Mouse (Mus musculus) adrenal gland, postnatal 4 days (tissue): Measurements from ENCODE around the gene Wdr35. TPM values are rescaled to one million over a fixed set of nuclear protein-coding genes. Genes with fewer than 3 reads are reported as not detected.

ENCODE experiments used
- DNase-seq, 2 experiments: peaks; one replicate each; pipeline ENCODE4 v3.0.0; 2021 to 2022; ENCODE audit warnings: low spot score in 2 of 2, mixed read lengths in 2 of 2
- total RNA-seq, 2 experiments: library from RNA; stranded (reverse); gene quantifications; 2 replicates each; pipeline ENCODE4 v1.2.3; 2021

Wdr35 gene
- total RNA-seq, 2 experiments from 2014 or later = 21.1 to 24.4 TPM

DNA sequence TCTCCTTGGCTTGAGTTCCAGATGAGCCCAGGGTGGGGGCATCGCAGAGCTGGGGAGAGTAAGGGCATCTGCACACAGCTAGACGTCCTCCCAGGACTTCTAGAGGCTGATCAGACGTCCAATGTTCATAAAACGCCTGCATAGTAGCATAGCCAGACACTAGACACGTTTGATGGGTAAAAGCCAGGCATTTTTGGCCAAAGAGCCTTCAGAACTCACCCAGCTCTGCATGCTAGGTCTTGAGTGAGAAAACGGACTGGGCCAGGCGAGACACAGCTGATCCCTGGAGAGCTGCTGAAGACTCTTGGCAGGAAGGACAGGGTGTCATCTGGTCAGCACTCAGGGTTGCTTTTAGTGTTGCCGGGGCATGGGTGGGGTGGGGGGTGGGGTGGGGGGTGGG, 74.4 kb downstream of the Wdr35 start:
- no peak for DNase-seq

DNA sequence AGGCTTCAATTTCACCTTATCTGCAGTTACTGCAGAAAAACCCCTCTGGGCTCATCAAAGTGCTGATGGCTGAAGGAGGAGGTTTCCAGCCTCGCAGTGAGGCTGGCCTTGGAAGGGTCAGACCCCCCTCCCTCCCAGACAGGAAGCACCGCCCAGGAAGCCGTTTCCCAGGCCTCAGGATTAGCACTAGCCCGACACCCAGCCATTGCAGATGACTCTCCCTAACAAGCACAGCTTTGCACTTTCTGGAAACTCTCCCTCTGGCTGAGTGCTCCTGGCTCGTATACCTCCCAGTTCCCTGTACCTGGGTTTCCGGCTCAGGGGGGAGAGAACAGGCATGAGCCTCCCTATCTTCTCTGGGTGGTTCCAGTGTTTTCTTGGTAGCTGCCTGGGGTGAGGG, 77.1 kb downstream of the Wdr35 start:
- no peak for DNase-seq

DNA sequence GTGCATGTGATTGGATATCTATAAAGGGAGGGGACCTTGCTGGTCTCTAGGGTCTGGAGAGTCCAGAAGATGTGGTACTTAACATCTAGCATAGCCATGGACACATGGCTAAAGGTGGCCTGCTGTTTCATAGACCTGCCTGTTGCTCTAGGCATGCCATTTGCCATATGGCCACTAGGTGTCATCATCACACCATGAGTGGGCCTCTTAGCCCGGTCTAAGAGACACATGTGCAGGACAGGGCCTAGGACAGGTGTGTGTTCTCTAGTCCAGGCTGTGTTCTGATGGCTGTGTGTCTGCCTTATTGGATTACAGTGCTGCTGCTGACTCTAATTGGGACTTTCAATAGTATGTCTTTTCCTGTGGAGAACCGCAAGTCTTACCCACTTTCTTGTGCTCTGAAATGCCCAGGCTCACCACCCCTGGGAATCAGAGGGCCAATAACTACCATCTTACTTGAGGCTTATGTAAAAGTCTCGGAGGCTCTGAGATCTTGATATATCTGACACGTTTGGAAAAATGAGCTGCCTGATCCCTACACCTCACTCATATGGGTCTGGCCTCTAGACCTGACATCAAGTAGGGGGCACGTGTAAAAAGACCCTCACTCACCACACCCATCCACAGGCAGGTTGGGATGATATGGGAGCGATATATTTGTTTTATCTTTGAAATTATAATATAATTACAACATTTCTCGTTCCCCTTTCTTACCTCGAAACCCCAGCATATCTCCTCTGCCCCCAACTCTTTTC, 78.6 kb downstream of the Wdr35 start:
- peak; percentile 28 to 47 for DNase-seq

DNA sequence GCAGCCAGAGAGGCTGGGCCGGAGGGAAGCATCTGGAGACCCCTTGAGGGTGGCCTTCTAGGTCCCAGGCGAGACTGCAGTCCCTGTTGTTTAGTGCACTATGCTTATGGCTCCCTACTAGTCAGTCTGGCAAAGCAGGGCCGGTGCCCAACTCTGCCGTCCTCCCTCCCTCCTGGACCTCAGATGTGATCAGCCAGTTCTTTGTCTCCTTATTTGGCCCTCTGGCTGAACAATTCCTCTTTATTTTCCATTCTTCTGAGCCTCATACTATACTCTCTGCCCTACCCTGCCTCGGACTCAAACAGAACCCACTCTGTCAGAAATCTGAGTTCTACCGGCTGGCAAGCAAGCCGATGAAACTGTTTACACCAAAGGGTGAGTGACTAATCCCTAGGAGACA, 79.7 kb downstream of the Wdr35 start:
- no peak for DNase-seq

DNA sequence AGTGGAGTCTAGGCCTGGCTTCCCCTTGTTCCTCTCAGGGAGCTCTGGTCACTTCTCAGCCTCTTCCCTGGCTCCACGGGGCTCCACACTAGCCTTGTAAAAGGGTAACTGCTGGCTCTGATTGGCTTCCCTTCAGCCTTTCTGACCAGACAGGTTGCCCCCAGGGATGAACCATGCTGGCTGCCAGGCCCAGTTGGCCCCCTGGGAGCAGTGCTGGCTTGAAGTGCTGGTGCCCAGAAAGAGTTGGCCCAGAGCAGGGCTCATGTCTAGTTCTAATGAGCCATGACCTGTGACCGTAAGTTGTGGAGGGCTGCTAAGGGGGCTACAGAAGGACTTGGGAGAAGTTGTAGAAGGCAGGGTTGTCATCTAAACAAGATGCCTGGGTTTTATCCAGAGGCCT, 80.3 kb downstream of the Wdr35 start:
- DNase-seq = no peak

DNA sequence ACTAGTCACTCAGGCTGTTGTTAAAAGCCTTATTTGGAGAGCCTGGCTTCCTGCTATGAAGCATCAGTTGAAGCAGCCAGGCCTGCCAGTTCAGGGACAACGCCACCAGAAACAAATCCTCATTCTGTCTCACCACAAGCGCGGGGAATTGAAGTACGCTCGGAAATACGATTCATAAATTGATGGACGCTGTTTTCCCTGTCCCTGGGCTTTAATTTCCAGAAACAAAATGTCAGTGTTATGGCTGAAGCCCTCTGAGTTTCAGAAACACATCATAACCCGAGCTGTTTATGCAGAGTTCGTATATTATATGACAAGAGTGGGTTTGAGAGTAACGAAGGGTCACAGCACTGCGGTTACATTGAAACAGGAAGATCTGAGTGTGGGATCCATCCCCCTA, 81.6 kb downstream of the Wdr35 start:
- no peak for DNase-seq

DNA sequence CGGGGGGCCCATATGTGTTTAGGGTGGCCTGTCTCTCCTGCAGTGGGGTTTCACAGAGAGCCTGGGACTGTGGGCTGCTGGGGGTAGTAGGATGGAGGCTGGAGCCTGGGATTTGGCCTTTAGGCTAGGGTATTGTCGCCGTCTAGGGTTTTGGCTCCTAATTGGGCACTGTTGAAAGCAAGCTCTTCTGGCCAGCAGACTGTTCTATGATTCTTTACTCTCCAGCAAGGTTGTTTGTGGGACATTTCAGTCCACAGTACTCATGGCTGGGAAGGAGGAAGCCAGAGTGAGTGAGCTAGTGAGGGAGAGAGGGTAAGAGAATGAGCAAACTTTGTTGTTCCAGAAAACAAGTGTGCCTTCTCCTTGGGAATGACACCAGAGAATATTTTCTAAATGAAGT, 85.8 kb downstream of the Wdr35 start:
- DNase-seq = no peak

DNA sequence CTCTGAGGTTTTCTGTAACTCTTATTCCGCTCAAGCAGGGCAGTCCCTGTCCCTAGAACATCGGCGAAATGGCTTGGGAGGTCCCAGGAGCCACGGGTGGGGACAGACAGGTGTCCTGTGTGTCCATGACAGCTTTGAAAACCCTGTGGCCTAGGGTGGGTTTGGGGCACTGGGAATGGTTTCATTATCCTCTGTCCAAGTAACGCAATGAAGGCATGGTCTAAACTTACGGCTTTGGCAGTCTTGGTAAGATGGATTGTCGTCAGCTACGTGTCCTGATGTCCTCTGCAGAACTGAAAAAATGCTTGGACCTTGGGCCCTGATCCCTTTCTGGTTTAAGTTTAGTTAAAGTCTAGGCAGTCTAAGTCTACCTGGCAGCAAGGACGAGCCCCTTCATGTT, 86.3 kb downstream of the Wdr35 start:
- DNase-seq = no peak

DNA sequence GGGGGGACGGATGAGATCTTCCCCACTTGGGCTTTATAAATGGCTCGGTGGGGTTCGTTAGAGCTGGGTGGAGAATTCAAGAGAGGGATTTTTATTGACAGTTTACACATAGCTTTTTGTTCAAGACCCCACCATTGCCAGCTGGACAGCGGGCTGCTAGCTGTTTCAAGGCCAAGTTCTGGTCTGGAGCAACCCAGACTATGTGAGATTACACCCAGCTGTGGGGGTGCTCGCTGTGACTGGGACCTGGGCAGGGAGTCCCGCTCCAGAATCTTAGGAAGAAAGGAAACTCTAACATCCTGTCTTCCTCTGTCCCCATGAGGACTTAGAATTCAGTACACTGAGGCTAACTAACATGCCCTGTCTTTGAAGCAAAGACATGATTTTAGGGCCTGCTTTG, 89.9 kb downstream of the Wdr35 start:
- DNase-seq = no peak

DNA sequence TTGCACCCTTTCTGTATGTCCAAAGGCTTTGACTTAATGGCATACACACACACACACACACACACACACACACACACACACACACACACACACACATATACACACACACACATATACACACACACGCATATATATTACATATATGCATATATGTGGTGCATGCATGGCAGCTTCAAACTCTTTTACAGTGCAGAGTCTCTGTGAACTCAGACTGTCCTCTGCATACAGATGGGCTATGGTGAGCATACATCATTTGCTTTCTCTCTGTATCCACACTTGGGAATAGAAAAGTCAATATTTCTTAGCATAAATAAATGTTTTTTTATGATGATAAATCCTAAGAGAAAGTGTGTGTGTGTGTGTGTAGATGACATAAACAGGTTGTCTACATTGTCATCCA, 97.4 kb downstream of the Wdr35 start:
- no peak for DNase-seq

DNA sequence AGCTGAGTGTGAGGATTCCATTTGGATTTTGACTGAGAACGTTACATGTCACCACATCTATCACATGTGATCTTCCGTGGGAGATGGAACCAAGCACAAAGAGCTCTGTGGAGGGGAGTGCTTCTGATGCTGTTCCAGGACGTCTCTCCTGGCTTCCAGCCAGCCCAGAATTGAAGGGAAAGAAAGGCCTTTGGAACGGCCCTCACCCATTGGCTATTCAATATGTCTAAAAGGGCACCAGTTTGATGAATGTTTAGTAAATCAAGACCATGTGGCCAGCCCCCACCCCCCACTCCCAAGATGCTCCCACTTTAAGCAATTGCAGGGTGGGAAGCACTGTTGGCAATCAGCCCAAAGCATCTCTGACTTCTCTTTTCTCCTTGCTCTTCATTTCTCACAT, 97.8 kb downstream of the Wdr35 start:
- DNase-seq = no peak

DNA sequence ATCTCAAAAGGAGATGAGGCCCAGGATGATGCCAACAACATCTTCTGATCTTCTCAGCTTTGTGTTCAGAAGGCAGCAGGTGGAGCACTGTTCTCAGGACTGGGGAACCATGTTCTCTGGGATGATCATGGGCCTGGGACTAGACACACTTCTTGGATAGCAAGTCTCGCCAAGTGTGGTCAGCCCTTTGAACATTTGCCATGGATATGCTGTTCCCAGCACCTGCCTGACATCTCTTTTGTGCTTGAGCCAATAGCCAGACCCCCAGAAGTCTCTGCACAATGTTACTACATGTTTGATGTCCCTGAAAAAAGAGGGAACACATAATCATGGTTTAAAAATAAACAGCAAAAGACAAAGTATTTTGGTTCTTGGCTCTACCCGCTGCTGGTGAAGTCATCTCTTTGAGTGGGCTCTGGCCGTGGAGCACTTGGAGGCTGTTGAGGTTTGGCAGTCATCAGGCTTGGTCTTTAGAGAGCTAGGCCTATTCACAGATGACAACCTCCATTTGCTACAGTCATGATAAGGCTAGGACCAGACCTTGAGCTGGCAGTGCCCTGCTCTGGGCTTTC, 103.9 kb downstream of the Wdr35 start:
- DNase-seq = no peak

Other genes with a start within 250 kb of the Wdr35 start
- 10 to 100 TPM; 34.6 to 52.4 TPM for gene Sdc1, start 202.6 kb upstream of the Wdr35 start, total RNA-seq
- gene Laptm4a, start 52.2 kb upstream of the Wdr35 start, total RNA-seq = 100 to 1,000 TPM; 462 to 510 TPM
- gene Matn3, start 26.0 kb upstream of the Wdr35 start, total RNA-seq = under 1 TPM in 1 of 2 experiments, not detected in 1; 0.14 TPM
- 10 to 100 TPM; 15.6 TPM for gene Ttc32, start 56.1 kb downstream of the Wdr35 start, total RNA-seq